Mouse (Mus musculus) CH12.LX (cell line): ENCODE data around the gene Nacc2. TPM values are rescaled to one million over a fixed set of nuclear protein-coding genes. Genes with fewer than 3 reads are reported as not detected.

Experiments used
- DNase-seq: peaks from one replicate; pipeline ENCODE4 v3.0.0-alpha.2; 2013; ENCODE audit errors: extremely low read depth
- H3K27ac ChIP-seq: 2 replicates; pipeline ENCODE4 v1.5.1; 2012; ENCODE audit warnings: low read depth, mild to moderate bottlenecking, control low read depth, moderate library complexity; ENCODE audit not compliant: insufficient read depth
- H3K27me3 ChIP-seq: replicated peaks from 2 replicates; pipeline ENCODE3; 2012; ENCODE audit warnings: inconsistent platforms
- H3K36me3 ChIP-seq, 2 experiments: replicated peaks in 1 of 2; 2 replicates each; pipeline versions ENCODE3 to v1.6.1; 2012; ENCODE audit warnings: inconsistent platforms in 1 of 2, low read length in 1 of 2, mild to moderate bottlenecking in 1 of 2, mixed read lengths in 1 of 2, moderate library complexity in 1 of 2; ENCODE audit not compliant: control insufficient read depth in 1 of 2, insufficient read depth in 1 of 2
- H3K4me1 ChIP-seq, 2 experiments: 2 replicates each; pipeline ENCODE4 v1.6.1; 2012; ENCODE audit warnings: inconsistent platforms in 1 of 2, moderate library complexity in 1 of 2; ENCODE audit not compliant: insufficient read depth in 2 of 2, control insufficient read depth in 1 of 2
- H3K4me2 ChIP-seq: 2 replicates; pipeline ENCODE4 v1.6.1; 2012; ENCODE audit warnings: low read depth, mild to moderate bottlenecking, control low read depth; ENCODE audit not compliant: poor library complexity, insufficient read depth, severe bottlenecking
- H3K4me3 ChIP-seq, 3 experiments: fragments of 150-350 bp in 1 of 3; sonication (generic) in 1 of 3; replicated peaks in 1 of 3; 2 replicates each; pipeline versions ENCODE3 to v1.5.1; 2011 to 2012; ENCODE audit warnings: low read depth in 2 of 3, low read length in 2 of 3, mild to moderate bottlenecking in 2 of 3, moderate library complexity in 2 of 3, control low read depth in 1 of 3, improper control_type of control experiment in 1 of 3, inconsistent platforms in 1 of 3, mixed read lengths in 1 of 3; ENCODE audit not compliant: poor library complexity in 1 of 3
- H3K79me2 ChIP-seq: replicated peaks from 2 replicates; pipeline ENCODE4 v1.6.1; 2012; ENCODE audit warnings: mild to moderate bottlenecking, moderate library complexity; ENCODE audit not compliant: control insufficient read depth, poor library complexity, insufficient read depth, severe bottlenecking; ENCODE audit errors: extremely low read depth
- H3K9ac ChIP-seq: 2 replicates; pipeline ENCODE4 v1.6.1; 2012; ENCODE audit warnings: low read depth, mild to moderate bottlenecking, control low read depth, moderate library complexity; ENCODE audit not compliant: insufficient read depth
- H3K9me3 ChIP-seq: replicated peaks from 2 replicates; pipeline ENCODE3; 2012; ENCODE audit warnings: low read length, inconsistent platforms, mixed read lengths
- ELF1 ChIP-seq: IDR thresholded peaks from 2 replicates; pipeline ENCODE4 v1.6.1; 2014; ENCODE audit warnings: low read depth, mild to moderate bottlenecking, inconsistent platforms, low read length, improper control_type of control experiment
- GABPA ChIP-seq: IDR thresholded peaks from 2 replicates; pipeline ENCODE4 v1.6.1; 2012; ENCODE audit warnings: low read depth, low read length, improper control_type of control experiment, inconsistent platforms; ENCODE audit not compliant: insufficient replicate concordance
- HCFC1 ChIP-seq: IDR thresholded peaks from 2 replicates; pipeline ENCODE4 v1.6.1; 2012; ENCODE audit warnings: low read depth, mild to moderate bottlenecking, inconsistent platforms, low read length, improper control_type of control experiment
- JUND ChIP-seq: conservative IDR thresholded peaks from 2 replicates; pipeline ENCODE4 v1.6.1; 2011; ENCODE audit warnings: low read depth, low read length, improper control_type of control experiment
- MAX ChIP-seq: IDR thresholded peaks from 2 replicates; pipeline ENCODE4 v1.6.1; 2011; ENCODE audit warnings: low read length, improper control_type of control experiment
- MEF2A ChIP-seq: IDR thresholded peaks from 2 replicates; pipeline ENCODE4 v1.6.1; 2014; ENCODE audit warnings: low read depth, mild to moderate bottlenecking, inconsistent platforms, low read length, improper control_type of control experiment, borderline replicate concordance
- NELFE ChIP-seq: IDR thresholded peaks from 2 replicates; pipeline ENCODE4 v1.6.1; 2011; ENCODE audit warnings: low read depth, low read length, improper control_type of control experiment
- NRF1 ChIP-seq: IDR thresholded peaks from 2 replicates; pipeline ENCODE4 v1.6.1; 2014; ENCODE audit warnings: low read depth, mild to moderate bottlenecking, inconsistent platforms, low read length, improper control_type of control experiment, moderate library complexity
- PAX5 ChIP-seq: IDR thresholded peaks from 2 replicates; pipeline ENCODE4 v1.6.1; 2012; ENCODE audit warnings: low read length, inconsistent platforms, mixed read lengths
- POLR2A ChIP-seq: IDR thresholded peaks from 2 replicates; pipeline ENCODE4 v1.6.1; 2011; ENCODE audit warnings: low read depth, mild to moderate bottlenecking, improper control_type of control experiment, low read length
- SMC3 ChIP-seq: IDR thresholded peaks from 2 replicates; pipeline ENCODE4 v1.6.1; 2011; ENCODE audit warnings: low read depth, low read length, improper control_type of control experiment
- UBTF ChIP-seq: IDR thresholded peaks from 2 replicates; pipeline ENCODE4 v1.6.1; 2012; ENCODE audit warnings: low read depth, mild to moderate bottlenecking, inconsistent platforms, low read length, improper control_type of control experiment, moderate library complexity
- ZC3H11A ChIP-seq: IDR thresholded peaks from 2 replicates; pipeline ENCODE4 v1.6.1; 2012; ENCODE audit warnings: low read depth, mild to moderate bottlenecking, inconsistent platforms, low read length, improper control_type of control experiment
- ZKSCAN1 ChIP-seq: IDR thresholded peaks from 2 replicates; pipeline ENCODE4 v1.6.1; 2012; ENCODE audit warnings: low read depth, inconsistent platforms, low read length, improper control_type of control experiment, borderline replicate concordance
- dilution Hi-C: fragments of 300-500 bp; cut with MboI; formaldehyde crosslinking; loops from 2 replicates; pipeline ENCODE4 v1.14.3; 2020; ENCODE audit warnings: low sequenced_read_pairs; ENCODE audit not compliant: extremely low pct_unique_long_range_greater_than_20kb, extremely low pct_ligation_motif_present
- in situ Hi-C: fragments of 300-500 bp; cut with MboI; formaldehyde crosslinking; loops from 3 replicates; pipeline ENCODE4 v1.14.3; 2019; ENCODE audit warnings: low sequenced_read_pairs, low pct_ligation_motif_present, low pct_unique_long_range_greater_than_20kb, mixed read lengths
- polyA plus RNA-seq: library from polyadenylated mRNA; unstranded; fragments of >175 nt; gene quantifications from 2 replicates; pipeline ENCODE4 v1.2.1, GENCODE M21; 2012; ENCODE audit warnings: low read depth; ENCODE audit not compliant: insufficient read length
- total RNA-seq, 2 experiments: library from RNA; depleted of rRNA; stranded (reverse); fragments of 300-350 nt in 1 of 2; fragments of >200 nt in 1 of 2; gene quantifications; 2 replicates each; pipeline ENCODE4 v1.2.3; 2012 to 2014

Nacc2 gene
- total and polyA plus RNA-seq, 3 experiments, result 0.59 to 2.3 (median 1.1) TPM

- no peak overlapping the region for H3K4me3 ChIP-seq
- dilution Hi-C loops, result no loop called here
- H3K4me1 ChIP-seq, result peaks cover 0 to 16% of the 10 kb centered on the region in 2 experiments; a peak in 2 of 4 replicates
- no peak for TF ChIP-seq PAX5
- TF ChIP-seq HCFC1, result no peak
- no peak for TF ChIP-seq NRF1
- no peak for TF ChIP-seq ELF1
- no peak for TF ChIP-seq JUND
- TF ChIP-seq ZC3H11A, result no peak
- TF ChIP-seq, all 38 proteins: peak for 0
- no peak for DNase-seq
- no peaks in the 10 kb centered on the region for H3K36me3 ChIP-seq
- H3K79me2 ChIP-seq, result no peaks in the 10 kb centered on the region; the same call in 1 of the 2 replicates
- no peak overlapping the region for H3K4me2 ChIP-seq
- H3K27ac ChIP-seq, result no peak overlapping the region
- no peak overlapping the region for H3K9ac ChIP-seq
- peaks cover 20% of the 10 kb centered on the region for H3K27me3 ChIP-seq
- H3K9me3 ChIP-seq, result no peaks in the 10 kb centered on the region
- in situ Hi-C loops, result no loop called here
Observed at GRCm38 (mm10) chr2:26115215-26115614, 7.8 kb downstream of the Nacc2 start.

- H3K27me3 ChIP-seq, result peaks cover 21% of the 10 kb centered on the region
- H3K9me3 ChIP-seq, result no peaks in the 10 kb centered on the region
- no peak overlapping the region for H3K9ac ChIP-seq
- H3K4me2 ChIP-seq, result no peak overlapping the region
- H3K36me3 ChIP-seq, result no peaks in the 10 kb centered on the region
- dilution Hi-C loops, result no loop called here
- no peaks in the 10 kb centered on the region for H3K79me2 ChIP-seq
- DNase-seq, result no peak
- H3K4me3 ChIP-seq, result no peak overlapping the region
- TF ChIP-seq ZKSCAN1 (no peak), MAX (no peak), POLR2A (no peak), MEF2A (no peak), GABPA (no peak), SMC3 (no peak)
- TF ChIP-seq, all 38 proteins: peak for 0
- H3K27ac ChIP-seq, result no peak overlapping the region
- in situ Hi-C loops, result no loop called here
- H3K4me1 ChIP-seq, result peaks cover 5 to 10% of the 10 kb centered on the region in 2 experiments; a peak in 3 of 4 replicates
Observed at GRCm38 (mm10) chr2:26108237-26108636, 14.8 kb downstream of the Nacc2 start.

- TF ChIP-seq NELFE, result no peak
- TF ChIP-seq ZKSCAN1, result no peak
- no peak for TF ChIP-seq ZC3H11A
- no peak for TF ChIP-seq UBTF
- no peak for TF ChIP-seq SMC3
- TF ChIP-seq MEF2A, result no peak
- Histone ChIP-seq H3K4me3 (no peak overlapping the region), H3K4me2 (no peak overlapping the region), H3K4me1 (peaks cover 5 to 10% of the 10 kb centered on the region in 2 experiments; a peak in 3 of 4 replicates), H3K36me3 (no peaks in the 10 kb centered on the region), H3K9me3 (no peaks in the 10 kb centered on the region), H3K79me2 (no peaks in the 10 kb centered on the region), H3K27me3 (peaks cover 12% of the 10 kb centered on the region), H3K9ac (no peak overlapping the region), H3K27ac (no peak overlapping the region)
- no peak for DNase-seq
- in situ Hi-C loops (no loop called here), dilution Hi-C loops (no loop called here)
Observed at GRCm38 (mm10) chr2:26107011-26107410, 16.0 kb downstream of the Nacc2 start.
